27 mouse cellular contexts compared by ENCODE assay signal in genomic region chr17:37016333-37016732, GRCm38 (mm10). TPM values are rescaled to one million over a fixed set of nuclear protein-coding genes. Genes with fewer than 3 reads are reported as not detected.
"Had no signal": no experiment of that assay in that cellular context is flagged by ENCODE, and none has a peak within 500 bp of the region (broad histone marks: within the 10 kb centered on the region; RNA-seq: fewer than 3 reads in every experiment).

No protein-coding gene starts in this region.

- ATAC-seq: liver, postnatal 0 days; lung, postnatal 0 days; midbrain, embryonic 13.5 days; midbrain, embryonic 15.5 days had no signal

- H3K4me2 ChIP-seq: lung, embryonic 15.5 days; midbrain, embryonic 11.5 days; midbrain, embryonic 13.5 days; midbrain, embryonic 15.5 days; neural tube, embryonic 12.5 days had no signal

- H3K9me3 ChIP-seq: lung, embryonic 15.5 days; megakaryocyte, embryonic 14.5 days; midbrain, embryonic 13.5 days; midbrain, embryonic 15.5 days; neural tube, embryonic 12.5 days had no signal

- H3K4me1 ChIP-seq: neural tube, embryonic 12.5 days had no signal

- DNase-seq: liver, postnatal 0 days; lung, adult 2 months; lung, postnatal 14 days; lung, postnatal 36 days; retina, postnatal 1 day; right cerebral cortex, adult 18-20 months; right cerebral cortex, postnatal 25 days; right cerebral cortex, postnatal 4 days; spleen, adult 18-20 months; thymus, adult 18-20 months; thymus, postnatal 14 days; thymus, postnatal 36 days had no signal

- H3K36me3 ChIP-seq: lung, embryonic 15.5 days had no signal

- H3K9ac ChIP-seq: liver, postnatal 0 days; lung, embryonic 15.5 days; midbrain, embryonic 13.5 days; midbrain, embryonic 15.5 days; neural tube, embryonic 12.5 days had no signal

- H3K4me3 ChIP-seq: lung, embryonic 15.5 days; megakaryocyte, embryonic 14.5 days; midbrain, embryonic 13.5 days; midbrain, embryonic 15.5 days; neural tube, embryonic 12.5 days had no signal

- H3K27me3 ChIP-seq: lung, embryonic 15.5 days; midbrain, embryonic 13.5 days; midbrain, embryonic 15.5 days; neural tube, embryonic 12.5 days had no signal

- H3K27ac ChIP-seq: lung, embryonic 15.5 days; macrophage; midbrain, embryonic 13.5 days; midbrain, embryonic 15.5 days; neural tube, embryonic 12.5 days had no signal

RNA-seq across cellular contexts. Expression of gene Mog, which starts 6.9 kb away (rescaled TPM):
- total RNA-seq: megakaryocyte progenitor cell, adult 5-6 weeks; midbrain, postnatal 0 days; monocyte, adult 5-6 weeks; neutrophil, adult 5-6 weeks had no signal
- polyA plus RNA-seq: liver, postnatal 0 days; lung, adult 2 months; macrophage; small intestine, adult 2 months; thymus, postnatal 0 days had no signal

RNA-seq across cellular contexts. Expression of gene Zfp57, which starts 15.4 kb away (rescaled TPM):
- total RNA-seq: monocyte, adult 5-6 weeks; neutrophil, adult 5-6 weeks had no signal
- polyA plus RNA-seq: macrophage had no signal

RNA-seq across cellular contexts. Expression of gene H2-M5, which starts 27.0 kb away (rescaled TPM):
- total RNA-seq: megakaryocyte progenitor cell, adult 5-6 weeks; monocyte, adult 5-6 weeks; neutrophil, adult 5-6 weeks had no signal
- polyA plus RNA-seq: liver, postnatal 0 days; macrophage had no signal

RNA-seq across cellular contexts. Expression of gene 2410137M14Rik, which starts 35.3 kb away (rescaled TPM):
- total RNA-seq: megakaryocyte progenitor cell, adult 5-6 weeks; midbrain, postnatal 0 days; monocyte, adult 5-6 weeks had no signal
- polyA plus RNA-seq: liver, postnatal 0 days; lung, embryonic 15.5 days; macrophage; midbrain, embryonic 11.5 days; neural tube, embryonic 12.5 days; small intestine, adult 2 months; stomach, embryonic 14.5 days; thymus, postnatal 0 days had no signal
